8 mouse cellular contexts compared by ENCODE assay signal in the genomic region with DNA sequence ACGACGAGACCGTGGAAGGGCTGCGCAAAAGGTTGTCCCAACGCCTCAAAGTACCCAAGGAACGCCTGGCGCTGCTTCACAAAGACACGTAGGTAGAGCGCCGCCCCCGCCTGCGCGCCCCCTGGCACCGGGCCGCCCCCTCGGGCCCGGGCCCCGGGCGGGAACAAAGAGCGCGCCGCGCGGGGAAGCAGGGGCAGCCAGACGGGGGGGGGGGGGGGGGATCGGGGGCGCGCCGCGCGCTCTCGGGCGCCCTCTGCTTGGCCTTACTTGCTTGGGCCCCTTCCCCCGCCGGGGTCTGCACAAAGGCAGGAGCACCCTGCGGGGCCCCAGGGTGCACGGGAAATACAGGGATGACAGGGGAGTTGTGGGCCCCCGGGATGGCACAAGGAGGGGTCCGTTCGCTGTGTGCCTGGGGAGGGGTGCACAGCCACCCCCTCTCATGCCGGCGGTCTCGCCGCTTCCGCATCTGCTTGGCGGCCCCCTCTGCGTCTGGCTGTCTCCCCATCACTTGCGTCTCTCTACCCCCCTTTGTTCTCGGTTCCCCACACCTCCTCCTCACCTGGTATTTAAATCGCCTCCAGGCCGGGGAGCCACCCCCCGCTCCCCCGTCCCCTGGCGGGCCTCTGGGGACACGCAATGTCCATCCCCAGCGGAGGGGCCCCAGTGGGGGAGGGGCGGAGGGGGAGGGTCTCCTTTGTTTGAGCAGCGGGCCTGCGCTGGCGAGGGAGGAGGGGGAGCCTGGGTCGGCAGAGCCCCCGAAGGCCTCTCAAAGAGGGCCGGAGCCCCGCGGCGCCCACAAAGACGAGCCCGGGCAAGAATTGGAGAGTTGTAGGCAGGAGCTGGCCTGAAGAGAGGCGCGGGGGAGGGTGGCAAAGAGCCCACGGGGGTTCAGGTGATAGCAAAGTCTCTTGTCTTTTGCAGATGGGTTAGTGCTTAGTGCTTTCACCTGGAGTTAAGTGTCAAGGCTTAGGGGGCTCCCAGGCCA. TPM values are rescaled to one million over a fixed set of nuclear protein-coding genes. Genes with fewer than 3 reads are reported as not detected.
DNase-seq lines count a peak whose midpoint lies in the region; ATAC-seq and TF ChIP-seq lines count a peak whose summit lies in the region.

No protein-coding gene starts in this region.

- no peak for TF ChIP-seq POLR2A in liver, adult 2 months (IDR thresholded peaks at IDR 0.05; ENCODE audit: extremely low read depth, insufficient read depth, low read length)

- DNase-seq in gastrocnemius, postnatal 10 days, result peak; percentile 63
- DNase-seq in gastrocnemius, adult 18-20 months (ENCODE audit: low spot score), result no peak
- peak; percentile 67 for DNase-seq in T-cell, adult 2 months (ENCODE audit: low spot score)
- DNase-seq in embryonic facial prominence, embryonic 14.5 days (ENCODE audit: low spot score), result peak; percentile 81
- no peak for DNase-seq in liver, adult 2 months (ENCODE audit: extremely low read depth, low read depth, low spot score)
- DNase-seq in neural tube, embryonic 10.5 days (ENCODE audit: extremely low spot score, low spot score), result peak; percentile 93
- peak; percentile 91 for DNase-seq in thymus, postnatal 14 days

- H3K4me1 ChIP-seq in embryonic facial prominence, embryonic 14.5 days (ENCODE audit: control insufficient read depth, insufficient read depth, low read length), result peaks cover 18% of the 10 kb centered on the region
- peaks cover 68% of the 10 kb centered on the region for H3K4me1 ChIP-seq in hindbrain, embryonic 13.5 days (replicated peaks)
- H3K4me1 ChIP-seq in liver, adult 2 months (ENCODE audit: control insufficient read depth, insufficient read depth, low read length), result peaks cover 41% of the 10 kb centered on the region

- no peaks in the 10 kb centered on the region for H3K9me3 ChIP-seq in embryonic facial prominence, embryonic 14.5 days (ENCODE audit: control insufficient read depth, low read length)
- H3K9me3 ChIP-seq in hindbrain, embryonic 13.5 days, result no peaks in the 10 kb centered on the region

- ATAC-seq in embryonic facial prominence, embryonic 14.5 days (ENCODE audit: low read depth), result no peak
- ATAC-seq in hindbrain, embryonic 13.5 days (ENCODE audit: low FRiP score), result no peak

- H3K27ac ChIP-seq in embryonic facial prominence, embryonic 14.5 days (replicated peaks; ENCODE audit: low read depth, low read length), result peak overlapping the region; percentile 98
- peak overlapping the region; percentile 100 for H3K27ac ChIP-seq in hindbrain, embryonic 13.5 days
- H3K27ac ChIP-seq in liver, adult 2 months (replicated peaks; ENCODE audit: insufficient read depth, low read depth, low read length), result peak overlapping the region; percentile 90

- peaks cover 60% of the 10 kb centered on the region for H3K36me3 ChIP-seq in embryonic facial prominence, embryonic 14.5 days (ENCODE audit: control insufficient read depth, insufficient read depth, low read length)
- peaks cover 57% of the 10 kb centered on the region for H3K36me3 ChIP-seq in hindbrain, embryonic 13.5 days
- H3K36me3 ChIP-seq in liver, adult 2 months (ENCODE audit: control insufficient read depth, insufficient read depth, low read length), result peaks cover 11% of the 10 kb centered on the region

- no peaks in the 10 kb centered on the region for H3K27me3 ChIP-seq in embryonic facial prominence, embryonic 14.5 days (replicated peaks; ENCODE audit: control insufficient read depth, insufficient read depth, low read length)
- H3K27me3 ChIP-seq in hindbrain, embryonic 13.5 days, result no peaks in the 10 kb centered on the region
- no peaks in the 10 kb centered on the region for H3K27me3 ChIP-seq in liver, adult 2 months (ENCODE audit: control insufficient read depth, insufficient read depth, low read length)

- H3K4me2 ChIP-seq in embryonic facial prominence, embryonic 14.5 days (ENCODE audit: low read depth, low read length), result peak overlapping the region; percentile 93
- H3K4me2 ChIP-seq in hindbrain, embryonic 13.5 days, result peak overlapping the region; percentile 98

- peak overlapping the region; percentile 85 for H3K4me3 ChIP-seq in embryonic facial prominence, embryonic 14.5 days (ENCODE audit: low read depth, low read length)
- peak overlapping the region; percentile 97 for H3K4me3 ChIP-seq in hindbrain, embryonic 13.5 days
- peak overlapping the region; percentile 82 for H3K4me3 ChIP-seq in liver, adult 2 months (ENCODE audit: insufficient read depth, low read depth, low read length)

- TF ChIP-seq CTCF in liver, adult 2 months (IDR thresholded peaks at IDR 0.05; ENCODE audit: low read depth, low read length), result 0 out of 2 replicates have a peak, but pooled peaks have one; percentile 7

- H3K79me2 ChIP-seq in liver, adult 2 months (ENCODE audit: control insufficient read depth, insufficient read depth, low read length), result peaks cover 29% of the 10 kb centered on the region

- H3K9ac ChIP-seq in embryonic facial prominence, embryonic 14.5 days (ENCODE audit: low read depth, low read length), result peak overlapping the region; percentile 98
- peak overlapping the region; percentile 100 for H3K9ac ChIP-seq in hindbrain, embryonic 13.5 days
- peak overlapping the region; percentile 90 for H3K9ac ChIP-seq in liver, adult 2 months (ENCODE audit: low read depth, low read length)

- under 1% methylated on average over 32 of the region's 71 CpGs for WGBS in embryonic facial prominence, embryonic 14.5 days
- under 1% methylated on average over 58 of the region's 71 CpGs for WGBS in hindbrain, embryonic 13.5 days
- WGBS in liver, adult 2 months, result 2% methylated on average over 67 of the region's 71 CpGs

RNA-seq across cellular contexts. Expression of a gene that starts 2.4 kb away (rescaled TPM):
- 10 to 100 TPM; 34.3 to 62.7 TPM for total RNA-seq in gastrocnemius, postnatal 10 days (2021)
- 10 to 100 TPM; 40.6 to 47.9 TPM for total RNA-seq in gastrocnemius, adult 18-20 months (2021)
- polyA plus RNA-seq in embryonic facial prominence, embryonic 14.5 days (2014; fragmentation: Nextera tagmentation; extraction: Ambion mirVana), result 34.2 and 37.0 TPM in 2 replicates
- 32.4 and 34.7 TPM in 2 replicates for polyA plus RNA-seq in hindbrain, embryonic 13.5 days (2015; fragmentation: Nextera tagmentation; extraction: Ambion mirVana)
- 6.9 and 11.6 TPM in 2 replicates for total RNA-seq in liver, adult 2 months (2014; rRNA removed)
- polyA plus RNA-seq in liver, adult 2 months (2012; rRNA removed), result 27.4 and 38.8 TPM in 2 replicates

RNA-seq across cellular contexts. Expression of a gene that starts 9.9 kb away (rescaled TPM):
- 1 to 10 TPM; 2.3 to 3.2 TPM for total RNA-seq in gastrocnemius, postnatal 10 days (2021)
- 1 to 10 TPM; 1.6 to 1.9 TPM for total RNA-seq in gastrocnemius, adult 18-20 months (2021)
- polyA plus RNA-seq in embryonic facial prominence, embryonic 14.5 days (2014; fragmentation: Nextera tagmentation; extraction: Ambion mirVana), result 7.3 and 9.0 TPM in 2 replicates
- 57.4 and 59.2 TPM in 2 replicates for polyA plus RNA-seq in hindbrain, embryonic 13.5 days (2015; fragmentation: Nextera tagmentation; extraction: Ambion mirVana)
- total RNA-seq in liver, adult 2 months (2014; rRNA removed), result 0.47 and 0.55 TPM in 2 replicates
- 1.2 TPM in 2 replicates for polyA plus RNA-seq in liver, adult 2 months (2012; rRNA removed)

RNA-seq across cellular contexts. Expression of a gene that starts 12.1 kb away (rescaled TPM):
- total RNA-seq in gastrocnemius, postnatal 10 days (2021), result 100 to 1,000 TPM; 576 to 659 TPM
- total RNA-seq in gastrocnemius, adult 18-20 months (2021), result 100 to 1,000 TPM; 573 to 611 TPM
- polyA plus RNA-seq in embryonic facial prominence, embryonic 14.5 days (2014; fragmentation: Nextera tagmentation; extraction: Ambion mirVana), result 474 and 475 TPM in 2 replicates
- polyA plus RNA-seq in hindbrain, embryonic 13.5 days (2015; fragmentation: Nextera tagmentation; extraction: Ambion mirVana), result 434 and 449 TPM in 2 replicates
- 144 and 218 TPM in 2 replicates for total RNA-seq in liver, adult 2 months (2014; rRNA removed)
- 1,387 and 1,558 TPM in 2 replicates for polyA plus RNA-seq in liver, adult 2 months (2012; rRNA removed)

RNA-seq across cellular contexts. Expression of a gene that starts 15.3 kb away (rescaled TPM):
- total RNA-seq in gastrocnemius, postnatal 10 days (2021), result 10 to 100 TPM; 84.3 to 88.4 TPM
- 10 to 100 TPM; 28.9 to 37.5 TPM for total RNA-seq in gastrocnemius, adult 18-20 months (2021)
- polyA plus RNA-seq in embryonic facial prominence, embryonic 14.5 days (2014; fragmentation: Nextera tagmentation; extraction: Ambion mirVana), result 59.7 and 88.3 TPM in 2 replicates
- 364 and 409 TPM in 2 replicates for polyA plus RNA-seq in hindbrain, embryonic 13.5 days (2015; fragmentation: Nextera tagmentation; extraction: Ambion mirVana)
- 19.5 and 25.9 TPM in 2 replicates for total RNA-seq in liver, adult 2 months (2014; rRNA removed)
- polyA plus RNA-seq in liver, adult 2 months (2012; rRNA removed), result 31.8 and 37.0 TPM in 2 replicates

RNA-seq across cellular contexts. Expression of a gene that starts 22.2 kb away (rescaled TPM):
- 1 to 10 TPM; 3.9 to 5.5 TPM for total RNA-seq in gastrocnemius, postnatal 10 days (2021)
- 1 to 10 TPM; 5.4 to 6.5 TPM for total RNA-seq in gastrocnemius, adult 18-20 months (2021)
- polyA plus RNA-seq in embryonic facial prominence, embryonic 14.5 days (2014; fragmentation: Nextera tagmentation; extraction: Ambion mirVana), result 11.0 and 13.1 TPM in 2 replicates
- polyA plus RNA-seq in hindbrain, embryonic 13.5 days (2015; fragmentation: Nextera tagmentation; extraction: Ambion mirVana), result 11.9 and 14.1 TPM in 2 replicates
- total RNA-seq in liver, adult 2 months (2014; rRNA removed), result 5.1 and 7.7 TPM in 2 replicates
- 10.0 and 10.4 TPM in 2 replicates for polyA plus RNA-seq in liver, adult 2 months (2012; rRNA removed)

Comparison
In these comparisons a context has a peak if more than half of its experiments do, and no peak if none do; other contexts are left out.
1. DNase-seq: peak in gastrocnemius, postnatal 10 days (single experiment), T-cell, adult 2 months (single experiment), embryonic facial prominence, embryonic 14.5 days (single experiment), neural tube, embryonic 10.5 days (single experiment) and thymus, postnatal 14 days (single experiment); none in gastrocnemius, adult 18-20 months (single experiment) and liver, adult 2 months (single experiment).
2. Peak in every context shown above with its lines, with median percentiles within 50 percentile points of each other: H3K27ac ChIP-seq, H3K4me3 ChIP-seq and H3K9ac ChIP-seq.